Mouse (Mus musculus) large intestine, adult 2 months (tissue): ENCODE data around the gene Gm2832. TPM values are rescaled to one million over a fixed set of nuclear protein-coding genes. Genes with fewer than 3 reads are reported as not detected.
"Not testable (repeated sequence)": the region's sequence is repeated elsewhere in the genome, so short reads cannot be mapped to it uniquely, and the experiment has no call there.

ENCODE experiments used
- DNase-seq: peaks from one replicate; pipeline ENCODE4 v3.0.0-alpha.2; 2012; ENCODE audit warnings: low read depth, low spot score
- WGBS: fragments of 180-500 bp; shearing (Covaris S2); methylation state at CpG from one replicate; pipeline ENCODE4 v1.1.7; 2018; 5-methylcytosine and 5-hydroxymethylcytosine counted together
- polyA plus RNA-seq: library from polyadenylated mRNA; depleted of rRNA; stranded (reverse); fragments of >200 nt; gene quantifications from 2 replicates; pipeline ENCODE4 v1.2.3, GENCODE M21; 2012; rRNA removed

Gm2832 gene
- not detected in 2 replicates for polyA plus RNA-seq

DNA sequence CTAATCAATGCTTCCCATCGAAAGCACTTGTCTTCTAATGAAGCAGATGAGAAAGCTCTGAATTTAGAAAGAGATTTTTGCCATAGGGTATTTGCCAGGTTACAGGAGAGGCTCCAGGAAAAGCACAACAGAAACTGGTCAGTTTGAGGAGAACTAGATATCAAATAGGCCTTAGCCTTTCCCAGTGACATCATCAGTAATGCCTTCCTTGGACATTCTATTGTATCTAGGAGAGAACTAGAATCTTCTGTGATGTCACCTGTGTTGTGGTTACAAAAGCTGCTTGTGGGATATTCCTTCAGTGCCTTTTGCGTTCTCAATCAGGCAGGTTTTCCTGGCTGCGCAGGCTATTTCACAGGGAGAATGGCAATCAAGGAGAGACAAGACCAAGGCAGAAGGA is at the start of gene Gm2832:
TSS of gene Gm2832 (plus strand) at position 301 of the 400 bp plus-strand sequence.
- WGBS = 87% methylated on average over 2 of the region's 3 CpGs
- DNase-seq = not testable (repeated sequence)

DNA sequence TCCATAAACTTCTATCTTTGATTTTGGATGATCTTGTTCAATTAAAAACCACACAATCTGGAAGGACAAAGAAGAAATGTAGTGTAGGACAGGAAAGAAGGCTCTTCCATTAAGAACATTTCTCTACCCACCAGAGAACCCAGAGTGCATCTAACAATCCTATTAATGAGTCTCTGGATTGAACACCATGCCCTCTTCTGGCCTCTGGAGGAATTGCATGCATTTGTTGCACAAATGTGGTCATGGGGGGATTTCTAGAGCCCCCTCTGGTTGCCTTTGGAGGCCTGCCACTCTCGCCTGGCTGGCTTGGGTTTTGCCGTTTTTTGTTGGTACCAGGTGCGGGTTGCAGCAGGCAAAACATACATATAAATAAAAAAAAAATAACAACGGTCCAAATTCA is 15.3 kb upstream of the Gm2832 start:
- 56% methylated on average over 4 of the region's 4 CpGs for WGBS
- DNase-seq = not testable (repeated sequence)

DNA sequence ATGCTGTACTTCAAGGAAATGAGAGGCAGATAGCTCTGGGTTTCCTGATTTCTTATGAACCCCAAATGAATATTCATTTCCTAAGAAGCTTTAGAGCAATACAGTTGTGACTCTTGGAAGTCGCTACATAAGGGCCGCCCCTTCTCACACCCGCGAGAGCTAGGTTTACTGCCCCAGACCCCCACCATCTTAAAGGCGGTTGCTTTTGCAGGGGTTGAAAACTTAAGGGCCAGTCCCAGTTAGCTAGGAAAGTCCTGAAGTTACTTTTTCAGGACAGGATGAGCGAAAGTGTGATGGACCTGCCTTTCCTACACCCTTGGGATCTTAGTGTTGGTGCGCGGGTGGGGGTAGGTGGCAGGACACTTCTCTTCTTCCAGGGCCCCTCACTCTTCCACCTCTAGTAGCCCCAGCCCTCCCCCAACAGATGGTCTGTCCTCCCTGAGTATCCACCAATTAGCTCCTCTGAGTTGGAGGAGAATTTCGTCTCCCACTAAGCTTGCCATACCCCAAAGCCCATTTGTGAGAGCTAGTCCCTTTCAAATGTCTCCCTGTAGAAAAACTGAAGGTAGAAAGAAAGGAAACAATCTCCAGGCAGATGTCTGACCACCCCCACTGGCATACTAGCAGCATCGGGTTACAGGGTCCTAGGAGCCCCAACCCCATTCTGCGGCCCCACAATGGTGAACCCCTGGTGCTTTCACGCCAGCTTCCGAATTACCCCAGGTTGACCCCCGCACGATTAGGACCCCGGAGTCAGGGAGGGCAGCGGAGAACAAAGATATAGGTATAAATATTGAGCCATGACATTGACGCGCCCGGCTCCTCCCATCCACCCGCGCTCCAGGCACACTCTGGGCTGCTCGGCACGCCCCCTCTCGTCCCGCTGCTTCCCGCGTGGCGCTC is 14.5 kb upstream of the Gm2832 start:
- not testable (repeated sequence) for DNase-seq
- 9% methylated on average over 27 of the region's 29 CpGs for WGBS

DNA sequence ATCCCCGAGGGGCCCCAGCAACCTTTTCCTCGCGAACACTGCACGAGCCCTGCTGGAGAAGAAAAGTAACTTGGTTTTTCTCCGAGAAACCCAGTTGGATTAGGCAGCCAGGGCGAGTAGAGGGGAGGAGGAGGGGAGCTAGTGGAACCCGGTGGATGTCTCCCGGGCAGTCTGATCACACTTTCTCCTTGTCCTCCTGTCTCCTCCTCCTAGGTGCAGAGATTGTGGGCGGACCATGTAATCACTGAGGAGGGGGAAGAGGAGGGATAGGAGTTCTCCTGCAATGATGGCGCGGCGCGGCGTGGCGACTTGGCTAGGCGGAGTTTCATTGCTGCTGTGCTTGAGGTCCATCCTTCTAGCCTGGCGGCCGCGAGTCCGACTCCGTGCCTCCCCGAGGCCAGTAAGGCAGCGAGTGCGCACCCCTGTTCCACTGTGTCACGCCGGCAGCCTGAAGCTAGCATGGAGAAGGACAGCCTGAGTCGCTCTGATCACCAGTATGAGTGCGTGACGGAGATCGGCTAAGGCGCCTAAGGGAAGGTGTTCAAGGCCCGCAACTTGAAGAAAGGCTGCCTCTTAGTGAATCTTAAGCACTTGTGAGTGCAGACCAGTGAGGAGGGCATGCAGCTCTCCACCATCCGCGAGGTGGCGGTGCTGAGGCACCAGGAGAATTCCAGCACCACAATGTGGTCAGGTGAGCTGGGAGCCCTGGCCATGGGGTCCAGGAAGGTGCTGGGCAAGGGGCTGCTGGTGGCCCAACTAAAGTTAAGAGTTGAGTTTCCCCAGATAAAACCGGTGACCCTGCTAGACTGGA is 13.6 kb upstream of the Gm2832 start:
- DNase-seq = not testable (repeated sequence)
- 2% methylated on average over 26 of the region's 36 CpGs for WGBS

DNA sequence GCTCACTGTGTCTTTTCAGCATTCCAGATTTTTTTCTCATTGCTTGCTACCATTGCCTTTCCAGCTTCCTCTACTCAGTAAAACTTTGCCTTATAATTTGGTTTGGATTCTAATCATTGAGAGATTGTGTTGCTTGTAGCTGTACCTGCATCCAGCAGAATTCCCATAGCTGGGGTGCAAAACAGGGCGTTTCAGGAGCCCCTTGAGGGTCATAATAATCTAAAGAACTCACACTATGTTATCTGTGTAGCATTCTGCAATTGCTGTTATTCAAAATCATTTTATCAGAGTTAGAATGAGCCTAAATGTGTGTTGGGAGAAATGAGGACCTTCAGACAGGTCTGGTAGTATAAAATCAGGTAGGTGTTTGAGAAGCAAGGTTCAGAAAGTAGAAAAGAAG is 7.4 kb downstream of the Gm2832 start:
- WGBS = 14% methylated on average over 1 of the region's 1 CpGs
- DNase-seq = not testable (repeated sequence)

Other genes starting within 250 kb of the Gm2832 start
- gene Dydc2, start 209.6 kb upstream of the Gm2832 start, polyA plus RNA-seq = not detected in 2 replicates
- gene Dydc1, start 205.9 kb upstream of the Gm2832 start, polyA plus RNA-seq = not detected in 2 replicates
- not detected in 2 replicates for gene Mat1a, start 173.8 kb upstream of the Gm2832 start, polyA plus RNA-seq
- not detected in 2 replicates for gene Sftpa1, start 147.0 kb upstream of the Gm2832 start, polyA plus RNA-seq
- gene Mbl1, start 127.3 kb upstream of the Gm2832 start, polyA plus RNA-seq = not detected in 2 replicates
- not detected in 2 replicates for gene Sftpd, start 93.7 kb upstream of the Gm2832 start, polyA plus RNA-seq
- not detected in 2 replicates for gene Gm5798, start 69.8 kb downstream of the Gm2832 start, polyA plus RNA-seq
- gene Gm7945, start 107.6 kb downstream of the Gm2832 start, polyA plus RNA-seq = not detected in 2 replicates
- gene Gm6482, start 129.5 kb downstream of the Gm2832 start, polyA plus RNA-seq = not detected in 2 replicates
- not detected in 2 replicates for gene Gm7954, start 174.7 kb downstream of the Gm2832 start, polyA plus RNA-seq
- gene Gm3486, start 210.7 kb downstream of the Gm2832 start, polyA plus RNA-seq = not detected in 2 replicates